Mouse (Mus musculus) thymus, adult 18-20 months (tissue): ENCODE results near the gene Zbtb20.

ENCODE experiments used
- DNase-seq, 2 experiments: peaks; one replicate each; pipeline ENCODE4 v3.0.0; 2022; ENCODE audit warnings: mixed read lengths in 2 of 2

Zbtb20 gene

GRCm38 (mm10) chr16:43081995-43082394 is 206.3 kb downstream of the Zbtb20 start:
- DNase-seq, result no peak

GRCm38 (mm10) chr16:43082801-43083200 is 207.1 kb downstream of the Zbtb20 start:
- DNase-seq, result no peak

GRCm38 (mm10) chr16:43090188-43090587 is 214.5 kb downstream of the Zbtb20 start:
- no peak for DNase-seq

GRCm38 (mm10) chr16:43094161-43094560 is 218.5 kb downstream of the Zbtb20 start:
- no peak for DNase-seq

- no peak for DNase-seq
These were observed 219.1 kb downstream of the Zbtb20 start for GRCm38 (mm10) chr16:43094756-43095155.

GRCm38 (mm10) chr16:43096040-43096439 is 220.4 kb downstream of the Zbtb20 start:
- DNase-seq, result no peak

GRCm38 (mm10) chr16:43098153-43098552 is 222.5 kb downstream of the Zbtb20 start:
- DNase-seq, result no peak

- DNase-seq, result no peak
These were observed 223.0 kb downstream of the Zbtb20 start for GRCm38 (mm10) chr16:43098666-43099065.

- DNase-seq, result no peak
These were observed 235.6 kb downstream of the Zbtb20 start for GRCm38 (mm10) chr16:43111288-43111687.

GRCm38 (mm10) chr16:43113968-43114367 is 238.3 kb downstream of the Zbtb20 start:
- no peak for DNase-seq

- no peak for DNase-seq
These were observed 254.3 kb downstream of the Zbtb20 start for GRCm38 (mm10) chr16:43129966-43130365.

GRCm38 (mm10) chr16:43130583-43130982 is 254.9 kb downstream of the Zbtb20 start:
- no peak for DNase-seq

- DNase-seq, result no peak
These were observed 255.4 kb downstream of the Zbtb20 start for GRCm38 (mm10) chr16:43131077-43131476.

GRCm38 (mm10) chr16:43168506-43168905 is 292.8 kb downstream of the Zbtb20 start:
- DNase-seq, result no peak

GRCm38 (mm10) chr16:43169273-43169905 is 293.7 kb downstream of the Zbtb20 start:
- no peak for DNase-seq

- no peak for DNase-seq
These were observed 296.5 kb downstream of the Zbtb20 start for GRCm38 (mm10) chr16:43172139-43172538.

GRCm38 (mm10) chr16:43172912-43173311 is 297.2 kb downstream of the Zbtb20 start:
- no peak for DNase-seq

- DNase-seq, result no peak
These were observed 299.1 kb downstream of the Zbtb20 start for GRCm38 (mm10) chr16:43174815-43175214.

GRCm38 (mm10) chr16:43181038-43181437 is 305.4 kb downstream of the Zbtb20 start:
- DNase-seq, result no peak

GRCm38 (mm10) chr16:43190390-43190789 is 314.7 kb downstream of the Zbtb20 start:
- DNase-seq, result no peak

- no peak for DNase-seq
These were observed 315.6 kb downstream of the Zbtb20 start for GRCm38 (mm10) chr16:43191060-43191850.

GRCm38 (mm10) chr16:43193631-43194239 is 318.1 kb downstream of the Zbtb20 start:
- no peak for DNase-seq

- no peak for DNase-seq
These were observed 341.8 kb downstream of the Zbtb20 start for GRCm38 (mm10) chr16:43217336-43218006.
